ENCODE assay signal across 7 mouse cellular contexts in the genomic region with DNA sequence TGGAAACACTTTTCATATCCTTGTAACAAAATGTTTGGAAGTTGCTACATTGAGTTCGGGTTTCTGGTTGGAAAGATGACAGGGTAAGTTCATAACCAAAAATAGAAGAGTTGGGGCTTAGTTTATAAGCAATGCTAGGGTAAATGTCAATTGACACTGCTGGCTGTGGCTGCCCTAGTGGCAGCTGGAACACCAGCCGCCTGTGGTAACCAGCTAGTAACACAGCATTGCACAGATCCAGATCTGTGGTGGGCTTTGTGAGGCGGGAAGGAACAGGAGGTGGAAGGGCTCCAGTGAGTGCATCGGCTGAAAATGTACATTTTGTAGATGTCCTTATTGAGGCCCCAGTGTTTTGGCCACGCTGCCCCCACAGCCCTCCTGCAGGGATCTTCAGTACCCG. TPM values are rescaled to one million over a fixed set of nuclear protein-coding genes. Genes with fewer than 3 reads are reported as not detected.
DNase-seq lines count a peak whose midpoint lies in the region; ATAC-seq lines count a peak whose summit lies in the region.

No protein-coding gene starts in this region.

- H3K27ac ChIP-seq in lung, embryonic 15.5 days: no peak overlapping the region
- H3K27ac ChIP-seq in embryonic facial prominence, embryonic 10.5 days (replicated peaks): peak overlapping the region; percentile 91; the same call in 1 of the 2 replicates
- H3K27ac ChIP-seq in intestine, embryonic 15.5 days: no peak overlapping the region
- no peak overlapping the region for H3K27ac ChIP-seq in neural tube, embryonic 14.5 days (ENCODE audit: low read depth, low read length)

- peak overlapping the region; percentile 72 for H3K4me2 ChIP-seq in lung, embryonic 15.5 days
- H3K4me2 ChIP-seq in intestine, embryonic 15.5 days (replicated peaks): peak overlapping the region; percentile 91
- H3K4me2 ChIP-seq in neural tube, embryonic 14.5 days (ENCODE audit: low read depth, low read length): peak overlapping the region; percentile 67

- WGBS in lung, embryonic 15.5 days: 36% methylated on average over 6 of the region's 6 CpGs
- WGBS in embryonic facial prominence, embryonic 10.5 days: 42% methylated on average over 6 of the region's 6 CpGs
- WGBS in intestine, embryonic 15.5 days: 38% methylated on average over 6 of the region's 6 CpGs
- 42% methylated on average over 6 of the region's 6 CpGs for WGBS in neural tube, embryonic 14.5 days

- ATAC-seq in lung, embryonic 15.5 days (ENCODE audit: borderline replicate concordance, extremely low read depth, low FRiP score, low TSS enrichment): no peak
- no peak for ATAC-seq in intestine, embryonic 15.5 days
- ATAC-seq in neural tube, embryonic 14.5 days (ENCODE audit: low read depth): no peak

- peaks cover 16% of the 10 kb centered on the region for H3K4me1 ChIP-seq in lung, embryonic 15.5 days
- H3K4me1 ChIP-seq in embryonic facial prominence, embryonic 10.5 days: peaks cover 25% of the 10 kb centered on the region
- peaks cover 15% of the 10 kb centered on the region; the same call in 1 of the 2 replicates for H3K4me1 ChIP-seq in intestine, embryonic 15.5 days (replicated peaks)
- H3K4me1 ChIP-seq in neural tube, embryonic 14.5 days (ENCODE audit: control insufficient read depth, insufficient read depth, low read length): peaks cover 10% of the 10 kb centered on the region

- DNase-seq in lung, postnatal 14 days: no peak
- DNase-seq in embryonic facial prominence, embryonic 10.5 days (ENCODE audit: low spot score): no peak
- no peak for DNase-seq in ovary, postnatal 36 days (ENCODE audit: low spot score)
- no peak for DNase-seq in frontal cortex, postnatal 14 days (ENCODE audit: low spot score in 2 of 2)

- H3K9me3 ChIP-seq in lung, embryonic 15.5 days: no peaks in the 10 kb centered on the region
- no peaks in the 10 kb centered on the region for H3K9me3 ChIP-seq in embryonic facial prominence, embryonic 10.5 days
- H3K9me3 ChIP-seq in intestine, embryonic 15.5 days: no peaks in the 10 kb centered on the region
- no peaks in the 10 kb centered on the region for H3K9me3 ChIP-seq in neural tube, embryonic 14.5 days (ENCODE audit: control insufficient read depth, low read length)

- peak overlapping the region; percentile 88 for H3K4me3 ChIP-seq in lung, embryonic 15.5 days
- peak overlapping the region; percentile 97 for H3K4me3 ChIP-seq in embryonic facial prominence, embryonic 10.5 days
- peak overlapping the region; percentile 89 for H3K4me3 ChIP-seq in intestine, embryonic 15.5 days (replicated peaks)
- peak overlapping the region; percentile 98 for H3K4me3 ChIP-seq in neural tube, embryonic 14.5 days (ENCODE audit: low read depth, low read length)

- peak overlapping the region; percentile 81 for H3K9ac ChIP-seq in lung, embryonic 15.5 days
- peak overlapping the region; percentile 92 for H3K9ac ChIP-seq in intestine, embryonic 15.5 days
- peak overlapping the region; percentile 89 for H3K9ac ChIP-seq in neural tube, embryonic 14.5 days (replicated peaks; ENCODE audit: low read depth, low read length)

- H3K27me3 ChIP-seq in lung, embryonic 15.5 days: no peaks in the 10 kb centered on the region
- H3K27me3 ChIP-seq in embryonic facial prominence, embryonic 10.5 days (replicated peaks; ENCODE audit: low read depth, poor library complexity, severe bottlenecking): no peaks in the 10 kb centered on the region
- no peaks in the 10 kb centered on the region for H3K27me3 ChIP-seq in intestine, embryonic 15.5 days (replicated peaks)
- H3K27me3 ChIP-seq in neural tube, embryonic 14.5 days (ENCODE audit: control insufficient read depth, insufficient read depth, low read length): no peaks in the 10 kb centered on the region

- peaks cover 16% of the 10 kb centered on the region for H3K36me3 ChIP-seq in lung, embryonic 15.5 days
- peaks cover 36% of the 10 kb centered on the region for H3K36me3 ChIP-seq in embryonic facial prominence, embryonic 10.5 days (replicated peaks)
- H3K36me3 ChIP-seq in intestine, embryonic 15.5 days: no peaks in the 10 kb centered on the region
- peaks cover 20% of the 10 kb centered on the region for H3K36me3 ChIP-seq in neural tube, embryonic 14.5 days (ENCODE audit: control insufficient read depth, insufficient read depth, low read length)

RNA-seq across cellular contexts. Expression of a gene that starts 0.8 kb away (rescaled TPM):
- polyA plus RNA-seq in lung, embryonic 15.5 days (2015; fragmentation: Nextera tagmentation; extraction: Ambion mirVana): 16.8 and 18.0 TPM in 2 replicates
- polyA plus RNA-seq in embryonic facial prominence, embryonic 10.5 days (2016; fragmentation: Nextera tagmentation; extraction: Ambion mirVana): 20.5 and 23.5 TPM in 2 replicates
- 10.8 and 11.0 TPM in 2 replicates for polyA plus RNA-seq in intestine, embryonic 15.5 days (2015; fragmentation: Nextera tagmentation; extraction: Ambion mirVana)
- 18.4 and 18.7 TPM in 2 replicates for polyA plus RNA-seq in neural tube, embryonic 14.5 days (2014; fragmentation: Nextera tagmentation; extraction: Ambion mirVana)

RNA-seq across cellular contexts. Expression of a gene that starts 0.8 kb away (rescaled TPM):
- 12.2 and 12.4 TPM in 2 replicates for polyA plus RNA-seq in lung, embryonic 15.5 days (2015; fragmentation: Nextera tagmentation; extraction: Ambion mirVana)
- 12.1 and 13.8 TPM in 2 replicates for polyA plus RNA-seq in embryonic facial prominence, embryonic 10.5 days (2016; fragmentation: Nextera tagmentation; extraction: Ambion mirVana)
- 14.1 and 15.3 TPM in 2 replicates for polyA plus RNA-seq in intestine, embryonic 15.5 days (2015; fragmentation: Nextera tagmentation; extraction: Ambion mirVana)
- polyA plus RNA-seq in neural tube, embryonic 14.5 days (2014; fragmentation: Nextera tagmentation; extraction: Ambion mirVana): 11.7 and 12.5 TPM in 2 replicates

RNA-seq across cellular contexts. Expression of a gene that starts 18.7 kb away (rescaled TPM):
- 84.1 and 90.0 TPM in 2 replicates for polyA plus RNA-seq in lung, embryonic 15.5 days (2015; fragmentation: Nextera tagmentation; extraction: Ambion mirVana)
- polyA plus RNA-seq in embryonic facial prominence, embryonic 10.5 days (2016; fragmentation: Nextera tagmentation; extraction: Ambion mirVana): 114 and 118 TPM in 2 replicates
- polyA plus RNA-seq in intestine, embryonic 15.5 days (2015; fragmentation: Nextera tagmentation; extraction: Ambion mirVana): 68.1 and 70.1 TPM in 2 replicates
- 52.7 and 57.5 TPM in 2 replicates for polyA plus RNA-seq in neural tube, embryonic 14.5 days (2014; fragmentation: Nextera tagmentation; extraction: Ambion mirVana)

RNA-seq across cellular contexts. Expression of a gene that starts 35.8 kb away (rescaled TPM):
- 18.0 and 19.5 TPM in 2 replicates for polyA plus RNA-seq in lung, embryonic 15.5 days (2015; fragmentation: Nextera tagmentation; extraction: Ambion mirVana)
- 24.9 and 27.3 TPM in 2 replicates for polyA plus RNA-seq in embryonic facial prominence, embryonic 10.5 days (2016; fragmentation: Nextera tagmentation; extraction: Ambion mirVana)
- 22.3 and 23.3 TPM in 2 replicates for polyA plus RNA-seq in intestine, embryonic 15.5 days (2015; fragmentation: Nextera tagmentation; extraction: Ambion mirVana)
- polyA plus RNA-seq in neural tube, embryonic 14.5 days (2014; fragmentation: Nextera tagmentation; extraction: Ambion mirVana): 10.1 and 11.8 TPM in 2 replicates

RNA-seq across cellular contexts. Expression of a gene that starts 50.3 kb away (rescaled TPM):
- polyA plus RNA-seq in lung, embryonic 15.5 days (2015; fragmentation: Nextera tagmentation; extraction: Ambion mirVana): 28.9 and 39.3 TPM in 2 replicates
- polyA plus RNA-seq in embryonic facial prominence, embryonic 10.5 days (2016; fragmentation: Nextera tagmentation; extraction: Ambion mirVana): 19.3 and 24.5 TPM in 2 replicates
- 124 and 154 TPM in 2 replicates for polyA plus RNA-seq in intestine, embryonic 15.5 days (2015; fragmentation: Nextera tagmentation; extraction: Ambion mirVana)
- polyA plus RNA-seq in neural tube, embryonic 14.5 days (2014; fragmentation: Nextera tagmentation; extraction: Ambion mirVana): 9.1 and 12.5 TPM in 2 replicates
